Mouse (Mus musculus) kidney, adult 2 months (tissue): ENCODE data around the gene Tmem231.

Experiments
- CTCF ChIP-seq: fragments of 200-500 bp; conservative IDR thresholded peaks from 2 replicates; pipeline ENCODE4 v1.5.1; 2011; ENCODE audit warnings: low read depth, mild to moderate bottlenecking, control low read depth, low read length, moderate library complexity, mixed read lengths; ENCODE audit not compliant: insufficient read depth, insufficient read length
- POLR2A ChIP-seq: fragments of 200-500 bp; IDR thresholded peaks from one replicate; pipeline ENCODE4 v1.6.1; 2011; ENCODE audit warnings: low read depth, low read length, control low read depth

- TF ChIP-seq CTCF (no peak), POLR2A (no peak)
Observed at GRCm38 (mm10) chr8:111924976-111925375, 8.7 kb downstream of the Tmem231 start.
